Mouse (Mus musculus) thymus, postnatal 0 days (tissue): ENCODE data around the gene Dnm3. TPM values are rescaled to one million over a fixed set of nuclear protein-coding genes. Genes with fewer than 3 reads are reported as not detected.

Experiments used
- DNase-seq: peaks from one replicate; pipeline ENCODE4 v3.0.0-alpha.2; 2015; ENCODE audit warnings: low spot score
- polyA plus RNA-seq: library from polyadenylated mRNA; unstranded; fragments of >200 nt; fragmentation: Nextera tagmentation; extraction: Ambion mirVana; gene quantifications from 2 replicates; pipeline ENCODE4 v1.2.1, GENCODE M21; 2015

The Dnm3 gene
- polyA plus RNA-seq, 1 experiment from 2014 or later = 2.2 TPM

- no peak for DNase-seq
These were observed 223.7 kb downstream of the Dnm3 start for GRCm38 (mm10) chr1:162253971-162254641.

GRCm38 (mm10) chr1:162252869-162253268, 225.0 kb downstream of the Dnm3 start:
- no peak for DNase-seq

- DNase-seq = no peak
These were observed 230.6 kb downstream of the Dnm3 start for GRCm38 (mm10) chr1:162247216-162247615.

- DNase-seq = no peak
These were observed 234.2 kb downstream of the Dnm3 start for GRCm38 (mm10) chr1:162243651-162243990.

- no peak for DNase-seq
These were observed 234.7 kb downstream of the Dnm3 start for GRCm38 (mm10) chr1:162242980-162243650.

GRCm38 (mm10) chr1:162240720-162241119, 237.1 kb downstream of the Dnm3 start:
- DNase-seq = no peak

GRCm38 (mm10) chr1:162238646-162239045, 239.2 kb downstream of the Dnm3 start:
- no peak for DNase-seq

GRCm38 (mm10) chr1:162236624-162237159, 241.1 kb downstream of the Dnm3 start:
- DNase-seq = no peak

GRCm38 (mm10) chr1:162225621-162226147, 252.2 kb downstream of the Dnm3 start:
- no peak for DNase-seq

GRCm38 (mm10) chr1:162224817-162225605, 252.8 kb downstream of the Dnm3 start:
- no peak for DNase-seq

- no peak for DNase-seq
These were observed 253.8 kb downstream of the Dnm3 start for GRCm38 (mm10) chr1:162224061-162224460.

- no peak for DNase-seq
These were observed 254.4 kb downstream of the Dnm3 start for GRCm38 (mm10) chr1:162223258-162223940.

GRCm38 (mm10) chr1:162222353-162222752, 255.5 kb downstream of the Dnm3 start:
- DNase-seq = no peak

GRCm38 (mm10) chr1:162221801-162222301, 256.0 kb downstream of the Dnm3 start:
- no peak for DNase-seq

- DNase-seq = no peak
These were observed 256.9 kb downstream of the Dnm3 start for GRCm38 (mm10) chr1:162220891-162221290.

GRCm38 (mm10) chr1:162219781-162220180, 258.1 kb downstream of the Dnm3 start:
- DNase-seq = no peak

GRCm38 (mm10) chr1:162218530-162219180, 259.2 kb downstream of the Dnm3 start:
- DNase-seq = no peak

- DNase-seq = no peak
These were observed 260.4 kb downstream of the Dnm3 start for GRCm38 (mm10) chr1:162217340-162217974.

GRCm38 (mm10) chr1:162216656-162217055, 261.2 kb downstream of the Dnm3 start:
- DNase-seq = no peak

- DNase-seq = no peak
These were observed 262.1 kb downstream of the Dnm3 start for GRCm38 (mm10) chr1:162215743-162216142.
